Mouse (Mus musculus): ENCODE results near the gene 1700029J07Rik.

GRCm38 (mm10) chr8:45970894-45971293, 4.2 kb downstream of the 1700029J07Rik start:
- TF ChIP-seq JUND (conservative IDR thresholded peaks at IDR 0.05; ENCODE audit: low read depth, low read length), result no peak
- TF ChIP-seq USF1 (IDR thresholded peaks at IDR 0.05; ENCODE audit: low read depth, low read length), result no peak
- TF ChIP-seq POLR2A (IDR thresholded peaks at IDR 0.05; ENCODE audit: low read depth, low read length), result no peak
- TF ChIP-seq ETS1 (conservative IDR thresholded peaks at IDR 0.05; ENCODE audit: low read depth, low read length), result no peak
- TF ChIP-seq EP300 (IDR thresholded peaks at IDR 0.05; ENCODE audit: low read length), result no peak
- TF ChIP-seq CHD2 (IDR thresholded peaks at IDR 0.05; ENCODE audit: low read length), result no peak
- TF ChIP-seq IRF4 (IDR thresholded peaks at IDR 0.05; ENCODE audit: low read depth, low read length), result no peak
- TF ChIP-seq JUN (IDR thresholded peaks at IDR 0.05; ENCODE audit: insufficient read depth, low read depth, low read length), result no peak
- no peak for TF ChIP-seq E2F4 (IDR thresholded peaks at IDR 0.05; ENCODE audit: insufficient replicate concordance, low read depth, low read length)
- peak in 1 of 2 experiments; percentile 26; a peak in 2 of 4 replicates for TF ChIP-seq CTCF (conservative IDR thresholded peaks at IDR 0.05 in 1 of 2, IDR thresholded peaks at IDR 0.05 in 1 of 2; ENCODE audit: low read depth in 2 of 2, low read length in 2 of 2)
- no peak for TF ChIP-seq MXI1 (IDR thresholded peaks at IDR 0.05; ENCODE audit: low read depth, low read length)
